Mouse (Mus musculus): Measurements from ENCODE around the gene Gdf3.
"Not testable (repeated sequence)": the region's sequence is repeated elsewhere in the genome, so short reads cannot be mapped to it uniquely, and the experiment has no call there.

Gdf3 gene

DNA sequence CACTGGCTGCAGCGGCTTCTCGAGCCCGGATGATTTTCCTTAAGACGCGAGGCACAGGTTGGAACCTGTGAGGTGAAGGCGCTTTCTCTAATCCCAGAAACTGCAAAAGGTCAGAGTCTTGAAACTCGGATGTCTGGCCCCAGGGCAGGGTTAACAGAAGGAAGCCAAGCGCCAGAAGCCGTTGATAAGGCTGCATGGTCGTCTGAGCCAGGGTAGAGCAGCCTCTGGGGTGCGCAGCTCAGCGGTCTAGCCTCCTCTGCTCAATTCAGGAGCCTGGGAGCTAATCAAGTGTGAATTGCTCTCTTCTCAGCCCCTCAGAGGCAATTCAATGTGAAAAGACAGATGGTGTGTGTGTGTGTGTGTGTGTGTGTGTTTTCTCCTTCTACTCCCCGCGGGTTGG, at the start of gene Gdf3:
Gene Gdf3, minus strand, starts transcription at position 317 of the 400 bp plus-strand sequence.
- no peak for DNase-seq

DNA sequence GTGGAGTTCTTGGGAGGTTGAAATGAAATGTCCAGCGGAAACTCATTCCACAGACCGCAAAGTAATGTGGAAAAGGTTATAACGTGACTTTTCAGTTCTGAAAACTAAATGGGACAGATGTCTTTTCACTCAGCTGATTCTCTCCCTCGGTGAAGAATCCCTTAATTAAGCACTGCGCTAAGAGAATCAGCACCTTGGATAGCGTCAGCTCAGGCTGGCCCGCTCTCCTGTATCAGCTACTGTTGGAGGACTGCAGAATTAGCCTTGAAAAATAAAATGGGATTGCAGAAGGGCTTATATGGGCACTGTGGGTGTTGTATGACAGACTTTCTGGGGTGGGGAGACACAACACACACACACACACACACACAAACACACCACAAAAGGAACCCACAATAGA, 49.7 kb upstream of the Gdf3 start:
- no peak for DNase-seq

DNA sequence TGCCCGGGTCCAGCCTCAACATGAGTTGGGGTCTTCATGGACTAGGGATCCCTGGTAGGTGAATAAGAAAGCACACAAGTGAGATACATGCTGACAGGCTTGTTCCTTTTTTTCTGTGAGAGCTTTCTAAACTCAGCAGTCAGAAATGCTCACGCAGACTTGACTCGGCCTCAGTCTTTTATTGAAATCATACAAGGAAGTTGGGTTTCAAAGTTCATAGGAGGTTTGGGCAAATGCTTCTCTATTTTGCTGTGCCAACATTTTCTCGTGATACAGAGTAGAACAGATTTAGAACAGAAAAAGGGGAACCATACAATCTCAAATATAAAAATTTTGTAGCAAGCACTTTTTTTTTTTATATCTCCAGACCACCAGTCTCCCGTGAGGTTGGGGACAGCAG, 47.7 kb upstream of the Gdf3 start:
- no peak for DNase-seq

DNA sequence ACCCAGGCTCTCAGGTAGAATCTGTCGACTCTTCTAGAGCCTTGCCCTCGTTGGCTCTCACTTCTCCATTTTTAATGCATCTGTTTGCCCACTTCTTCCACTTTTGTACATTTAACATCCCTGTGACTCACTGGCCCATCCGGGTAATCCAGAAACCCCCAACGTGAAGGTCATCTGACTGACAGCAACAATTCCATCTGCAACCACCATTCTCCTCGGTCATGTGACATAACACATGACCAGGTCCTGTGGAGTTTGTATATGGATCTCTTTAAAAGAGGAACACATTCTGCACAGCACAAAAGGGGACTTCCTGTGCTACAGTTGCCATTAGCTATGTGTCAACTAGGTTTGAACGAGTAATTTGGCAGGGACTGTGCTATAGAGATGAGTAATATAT, 44.4 kb upstream of the Gdf3 start:
- no peak for DNase-seq

DNA sequence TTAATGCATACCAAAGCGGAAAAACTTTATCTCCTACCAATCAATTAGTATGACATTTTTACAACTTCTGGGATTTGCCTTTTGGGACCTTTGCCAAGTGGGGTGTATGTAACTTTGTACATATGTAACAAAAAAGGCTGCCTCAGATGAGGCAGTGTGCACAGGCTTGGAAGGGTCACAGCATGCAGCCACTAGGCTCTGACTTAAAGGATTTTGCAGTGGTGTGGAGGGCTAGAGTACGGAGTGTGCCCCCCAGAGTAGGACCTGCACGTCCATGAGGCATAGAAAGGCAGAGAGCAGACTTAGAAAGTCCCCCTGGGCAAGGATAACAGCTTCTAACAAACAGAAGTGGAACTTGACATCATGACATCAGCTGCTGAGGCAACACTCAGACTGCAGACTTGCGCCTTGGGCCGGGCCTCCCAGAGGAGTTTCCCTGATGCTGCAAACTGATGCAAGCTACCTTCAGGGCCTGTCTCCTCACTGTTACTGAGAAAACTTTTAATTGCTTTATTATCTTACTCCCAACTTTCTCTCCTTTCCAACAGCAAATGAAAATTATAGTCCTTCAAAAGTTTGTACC, 40.6 kb upstream of the Gdf3 start:
- DNase-seq = no peak

DNA sequence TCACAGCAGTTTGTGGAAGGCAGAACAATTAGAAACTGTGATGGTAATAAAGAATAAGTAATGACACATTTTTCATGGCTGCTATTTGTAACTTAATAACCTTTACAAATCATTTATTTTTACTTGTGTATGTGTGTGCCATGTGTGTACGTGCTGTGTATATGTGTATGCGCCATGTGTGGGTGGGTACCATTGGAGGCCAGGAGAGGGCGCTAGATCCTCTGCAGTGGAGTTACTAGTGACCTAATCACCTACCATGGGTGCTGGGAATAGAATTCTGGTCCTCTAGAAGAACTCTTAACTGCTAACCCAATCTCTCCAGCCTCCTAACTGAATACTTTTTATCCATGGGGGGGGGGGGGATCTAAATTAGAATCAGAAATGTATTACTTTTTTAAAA, 40.0 kb upstream of the Gdf3 start:
- DNase-seq = no peak

DNA sequence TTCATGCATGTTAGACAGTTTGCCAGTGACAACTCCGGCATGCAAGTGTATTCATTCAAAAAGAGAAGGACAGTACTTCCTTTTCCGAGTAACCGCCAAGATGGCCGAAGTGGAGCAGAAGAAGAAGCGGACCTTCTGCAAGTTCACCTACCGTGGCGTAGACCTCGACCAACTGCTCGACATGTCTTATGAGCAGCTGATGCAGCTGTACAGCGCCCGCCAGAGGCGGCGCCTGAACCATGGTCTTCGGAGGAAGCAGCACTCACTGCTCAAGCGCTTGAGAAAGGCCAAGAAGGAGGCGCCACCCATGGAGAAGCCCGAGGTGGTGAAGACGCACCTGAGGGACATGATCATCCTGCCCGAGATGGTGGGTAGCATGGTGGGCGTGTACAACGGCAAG, 34.3 kb upstream of the Gdf3 start:
- DNase-seq = not testable (repeated sequence)

DNA sequence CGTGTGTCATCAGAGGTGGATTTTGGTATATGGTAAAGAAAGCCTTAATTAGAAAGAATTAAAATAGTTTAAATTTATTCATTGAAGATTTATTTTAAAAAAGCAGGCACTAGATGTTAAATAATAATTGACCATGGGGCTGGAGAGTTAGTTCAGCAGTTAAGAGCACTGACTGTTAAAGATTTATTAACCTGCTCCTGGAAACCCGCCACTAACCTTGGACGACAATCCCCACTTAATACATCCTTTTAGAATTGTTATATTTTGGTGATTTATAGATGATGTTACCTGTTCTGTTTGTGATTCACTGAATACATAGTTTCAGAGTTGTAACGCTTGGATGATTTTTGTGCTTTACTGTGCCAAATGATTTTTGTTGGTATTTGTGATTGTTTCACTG, 27.7 kb upstream of the Gdf3 start:
- not testable (repeated sequence) for DNase-seq

DNA sequence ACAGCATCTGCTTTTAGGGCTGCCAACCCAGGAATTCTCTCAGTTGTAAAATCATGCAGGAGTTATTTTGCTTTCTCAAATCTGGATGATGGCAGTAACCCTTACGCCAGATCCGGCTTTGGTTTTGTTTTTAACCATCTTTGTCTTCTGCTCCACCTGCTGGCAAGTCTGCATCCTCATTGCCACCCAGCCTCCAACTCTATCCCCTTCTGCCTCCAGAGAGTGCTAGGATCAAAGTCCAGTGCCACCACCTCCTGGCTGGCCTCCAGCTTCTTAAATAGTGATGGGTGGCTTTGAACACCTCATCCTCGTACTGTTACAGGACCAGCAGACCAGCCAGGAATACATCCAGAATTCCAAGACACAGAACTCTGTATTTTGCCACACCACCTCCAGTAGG, 26.8 kb upstream of the Gdf3 start:
- DNase-seq = no peak

DNA sequence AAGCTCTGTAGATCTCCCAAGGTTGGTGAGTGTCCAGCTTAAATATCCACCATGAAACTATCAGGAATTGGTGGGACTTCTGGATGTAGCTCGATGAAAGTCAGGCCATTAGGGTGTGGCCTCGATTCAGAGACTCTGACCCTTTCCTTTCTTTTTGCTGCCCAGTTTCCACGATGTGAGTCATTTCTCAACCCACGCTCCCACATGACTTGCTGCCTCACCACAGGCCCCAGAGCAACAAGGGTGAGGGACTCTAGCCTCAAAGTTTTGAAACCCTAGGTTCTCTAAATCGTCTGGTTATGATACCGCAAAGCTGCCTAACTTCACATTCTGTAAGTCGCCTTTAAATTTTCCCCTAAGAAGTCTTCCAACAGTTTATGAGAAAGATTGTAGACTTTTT, 25.4 kb upstream of the Gdf3 start:
- DNase-seq = no peak

DNA sequence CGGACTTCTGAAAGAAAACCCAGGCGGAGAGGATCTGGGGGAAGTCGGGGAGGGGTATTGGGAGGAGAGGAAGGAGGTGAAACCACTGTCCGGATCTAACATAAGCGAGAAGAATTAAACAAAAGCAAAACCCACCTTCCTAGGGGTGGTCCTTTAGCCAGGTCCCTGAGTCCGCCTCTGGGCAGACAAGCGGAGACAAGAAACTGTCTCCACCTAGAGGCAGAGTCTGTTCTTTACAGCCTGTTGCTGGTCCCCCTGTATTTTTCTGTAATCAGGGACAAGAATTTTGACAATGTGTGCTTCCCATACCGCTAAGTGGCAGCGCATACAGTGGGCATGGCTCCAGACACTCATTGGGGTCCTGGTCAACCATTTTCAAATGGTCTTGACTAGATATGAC, 23.5 kb upstream of the Gdf3 start:
- DNase-seq = no peak

DNA sequence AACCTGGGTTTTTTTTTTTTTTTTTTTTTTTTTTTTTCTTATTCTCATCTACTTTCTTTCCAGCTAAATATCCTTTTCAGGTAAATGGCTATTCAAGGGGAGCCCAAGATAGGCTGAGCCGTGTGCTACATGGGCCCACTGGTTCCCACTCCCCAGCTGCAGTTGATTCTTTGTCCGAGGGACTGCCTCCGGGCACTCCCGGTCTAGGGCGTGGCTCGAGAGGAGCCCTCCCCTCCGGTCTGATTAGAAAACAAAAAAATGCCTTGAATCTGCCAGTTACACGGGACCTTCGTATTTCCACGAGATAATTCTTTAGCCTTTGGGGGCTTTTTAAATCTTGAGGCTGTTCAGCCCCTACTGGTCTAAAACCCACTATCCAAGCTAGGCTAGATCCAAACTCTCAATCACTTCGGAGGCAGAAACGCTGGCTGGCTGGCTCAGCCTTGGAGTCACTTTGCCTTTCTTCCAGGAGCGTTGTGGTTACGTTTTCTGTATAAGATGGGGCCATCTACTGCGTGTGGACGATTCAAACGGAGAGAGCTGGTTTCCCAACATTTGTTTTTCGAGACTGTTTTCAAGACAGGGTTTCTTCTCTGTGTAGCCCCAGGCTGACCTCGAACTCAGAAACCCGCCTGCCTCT, 17.7 kb upstream of the Gdf3 start:
- no peak for DNase-seq

DNA sequence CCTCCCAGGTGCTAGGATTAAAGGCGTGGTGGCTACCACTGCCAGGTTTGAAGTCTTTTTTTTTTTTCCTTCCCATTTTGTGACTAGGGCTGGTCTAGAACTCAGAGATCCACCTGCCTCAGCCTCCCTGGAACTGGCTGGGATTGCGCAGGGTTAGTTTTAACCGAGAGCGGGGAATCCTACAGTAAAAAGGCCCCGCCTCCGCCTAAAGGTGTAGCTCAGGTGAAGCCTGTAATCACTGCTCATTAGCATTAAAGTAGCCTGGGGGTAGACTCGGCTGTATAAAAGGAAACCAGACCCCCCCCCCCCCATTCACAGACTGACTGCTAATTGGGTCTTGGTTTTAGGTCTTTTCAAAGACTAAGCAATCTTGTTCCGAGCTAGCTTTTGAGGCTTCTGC, 16.2 kb upstream of the Gdf3 start, which contains the start of gene Dppa3:
Gene Dppa3, plus strand, starts transcription at position 301 of the 400 bp plus-strand sequence.
- DNase-seq = no peak

DNA sequence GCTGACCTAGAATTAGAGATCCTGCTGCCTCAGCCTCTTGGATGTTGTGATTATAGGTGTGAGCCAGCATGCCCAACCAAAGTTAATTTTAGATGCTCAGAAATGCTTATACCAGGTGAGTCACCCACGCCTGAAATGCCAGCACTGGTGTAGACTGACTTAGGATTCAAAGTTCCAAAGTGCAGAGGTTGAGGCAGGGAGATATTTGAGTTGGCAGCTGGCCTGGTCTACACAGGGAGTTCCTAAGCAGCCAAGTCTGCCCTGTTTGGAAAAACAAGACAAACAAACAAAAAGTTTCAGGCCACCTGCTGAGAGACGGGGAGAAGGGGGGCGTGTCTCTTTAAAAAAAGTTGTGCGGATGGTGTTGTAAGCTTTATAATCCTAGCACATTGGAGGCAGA, 15.3 kb upstream of the Gdf3 start:
- no peak for DNase-seq

DNA sequence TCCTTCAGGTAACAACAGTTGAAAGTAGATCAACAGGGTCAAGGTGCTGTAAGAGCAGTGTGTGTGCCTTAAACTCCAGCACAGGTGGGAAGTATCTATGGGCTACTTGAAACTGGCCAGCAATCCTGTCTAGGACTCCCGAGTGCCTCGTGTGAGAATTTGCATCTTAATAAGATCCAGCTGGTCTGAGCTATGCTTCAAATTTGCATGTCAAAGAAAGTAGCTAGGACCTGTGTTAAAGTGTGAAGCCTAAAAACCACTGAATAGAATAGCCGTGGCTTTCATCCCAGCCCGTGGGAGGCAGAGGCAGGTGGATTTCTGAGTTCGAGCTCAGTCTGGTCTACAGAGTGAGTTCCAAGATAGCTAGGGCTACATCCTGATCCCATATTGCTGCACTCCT, 14.6 kb upstream of the Gdf3 start:
- no peak for DNase-seq

DNA sequence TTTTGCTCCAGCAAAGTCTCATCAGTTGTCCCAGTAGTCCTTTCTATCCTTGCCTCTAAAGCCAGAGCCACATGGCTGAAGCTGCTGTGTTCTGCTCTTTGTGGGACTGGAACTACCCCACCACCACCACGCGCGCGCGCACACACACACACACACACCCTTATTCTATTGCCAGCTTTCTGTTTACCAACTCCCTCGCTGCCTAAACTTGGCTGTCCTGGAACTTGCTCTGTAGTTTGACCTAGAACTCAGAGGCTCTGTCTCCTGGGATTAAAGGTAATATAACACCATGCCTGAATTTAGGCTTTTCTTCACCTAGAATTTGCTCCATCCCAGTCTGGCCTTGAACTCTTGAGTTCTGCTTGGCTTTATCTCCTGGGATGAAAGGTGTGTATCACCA, 11.2 kb upstream of the Gdf3 start:
- DNase-seq = no peak

DNA sequence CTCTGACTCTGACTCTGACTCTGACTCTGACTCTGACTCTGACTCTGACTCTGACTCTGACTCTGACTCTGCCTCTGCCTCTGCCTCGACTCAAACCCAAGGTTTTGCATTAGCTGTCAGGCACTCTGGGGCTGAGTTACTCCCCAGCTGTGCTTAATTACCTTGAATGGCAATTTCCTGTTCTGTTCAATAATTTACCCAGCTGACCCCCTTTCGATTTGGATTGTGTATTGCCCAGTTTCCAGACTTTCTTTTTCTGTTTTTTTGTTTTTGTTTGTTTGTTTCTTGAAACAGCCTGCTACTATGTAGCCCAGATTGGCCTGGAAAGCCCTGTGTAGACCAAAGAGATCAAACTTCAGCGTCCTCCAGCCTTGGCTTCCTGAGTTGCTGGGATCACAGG, 6.1 kb upstream of the Gdf3 start:
- no peak for DNase-seq

DNA sequence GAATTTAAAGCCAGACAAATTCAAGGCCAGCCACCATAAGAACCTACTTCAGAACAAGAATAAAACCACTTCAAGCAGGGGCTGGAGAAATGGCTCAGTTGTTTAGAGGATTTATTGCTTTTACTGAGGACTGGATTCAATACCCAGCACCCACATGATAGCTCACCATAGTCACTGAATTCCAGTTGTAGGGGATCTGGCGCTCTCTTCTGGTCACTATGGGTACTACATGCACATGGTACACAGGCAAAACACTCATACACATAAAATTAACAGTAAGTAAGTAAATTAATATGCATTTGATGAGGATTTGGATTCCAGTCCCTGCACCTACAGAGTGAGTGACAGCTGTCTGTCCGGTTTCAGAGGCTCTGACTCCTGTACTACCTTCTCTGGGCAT, 4.2 kb upstream of the Gdf3 start:
- DNase-seq = no peak

DNA sequence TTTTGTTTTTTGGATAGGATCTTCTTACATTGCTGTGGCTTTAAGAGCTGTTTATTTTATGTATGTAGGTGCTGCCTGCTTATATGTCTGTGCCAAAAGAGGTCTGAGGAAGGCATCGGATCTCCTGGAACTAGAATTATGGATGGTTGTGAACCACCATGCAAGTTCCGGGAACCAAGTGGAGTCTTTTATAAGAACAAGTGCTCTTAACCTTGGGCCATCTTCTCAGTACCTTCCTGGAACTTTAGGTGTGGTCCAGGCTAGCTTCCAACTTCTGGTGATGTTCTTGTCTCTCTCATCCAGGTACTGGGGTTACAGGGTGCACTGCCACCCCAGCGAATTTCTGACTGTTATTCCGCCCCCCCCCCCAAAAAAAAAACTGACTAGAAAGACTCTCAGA, 2.5 kb upstream of the Gdf3 start:
- no peak for DNase-seq

DNA sequence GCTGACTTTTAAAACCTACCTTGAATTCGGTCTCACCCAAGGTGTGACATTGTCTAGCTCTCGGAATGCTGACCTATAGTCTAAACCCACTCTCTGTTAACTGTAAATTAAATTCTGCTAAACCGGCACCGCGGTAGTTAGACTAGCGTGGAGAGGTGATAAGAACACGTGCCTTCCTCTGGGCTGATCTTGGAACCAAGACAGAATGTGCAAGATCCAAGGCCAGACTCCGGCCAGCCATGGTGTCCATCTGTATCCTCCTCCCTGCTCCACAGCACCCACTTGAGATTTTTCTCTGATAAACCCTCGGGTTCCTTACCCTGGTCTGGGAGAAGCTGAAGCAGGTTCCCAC, 534 bp downstream of the Gdf3 start:
- no peak for DNase-seq

DNA sequence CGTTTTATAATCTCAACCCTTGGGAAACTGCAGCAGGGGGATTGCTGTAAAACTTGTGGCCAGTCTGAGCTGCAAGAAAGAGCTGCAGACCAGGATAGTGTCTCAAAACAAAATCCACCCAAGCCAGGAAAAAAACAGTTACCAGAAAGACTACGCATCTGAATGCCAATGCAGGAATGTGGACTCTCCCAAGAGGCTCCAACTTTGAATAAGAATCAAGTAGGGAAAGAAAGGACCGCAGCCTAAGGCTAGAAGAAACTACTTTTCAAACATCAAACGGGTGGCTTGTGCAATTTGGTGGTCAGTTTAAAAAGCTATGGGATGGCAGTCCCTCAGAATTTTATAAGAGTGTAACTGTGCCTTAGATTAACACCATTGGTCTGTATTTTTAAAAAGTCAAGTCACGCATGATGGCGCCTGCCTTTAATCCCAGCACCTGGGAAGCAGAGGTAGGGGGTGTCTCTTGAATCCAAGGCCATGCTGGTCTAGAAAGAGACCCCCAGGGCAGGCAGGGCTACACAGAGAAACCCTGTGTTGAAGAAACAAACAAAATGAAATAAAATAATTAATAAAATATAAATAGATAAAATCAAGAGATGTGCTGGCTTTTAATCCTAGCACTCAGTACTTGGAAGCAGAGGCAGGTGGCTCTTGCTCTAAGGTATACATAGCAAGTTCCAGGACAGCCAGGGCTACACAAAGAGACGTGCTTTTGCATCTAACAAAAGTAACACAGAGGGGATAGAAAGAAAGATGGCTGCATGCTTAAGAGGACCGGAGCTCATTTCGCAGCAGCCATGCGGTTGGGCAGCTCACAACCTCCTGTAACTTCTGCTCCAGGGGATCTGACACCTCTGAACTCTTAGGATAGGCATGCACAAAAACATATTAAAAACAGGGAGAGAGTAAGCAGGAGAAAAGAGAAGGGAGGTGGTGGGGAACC, 1.2 kb downstream of the Gdf3 start:
- no peak for DNase-seq

DNA sequence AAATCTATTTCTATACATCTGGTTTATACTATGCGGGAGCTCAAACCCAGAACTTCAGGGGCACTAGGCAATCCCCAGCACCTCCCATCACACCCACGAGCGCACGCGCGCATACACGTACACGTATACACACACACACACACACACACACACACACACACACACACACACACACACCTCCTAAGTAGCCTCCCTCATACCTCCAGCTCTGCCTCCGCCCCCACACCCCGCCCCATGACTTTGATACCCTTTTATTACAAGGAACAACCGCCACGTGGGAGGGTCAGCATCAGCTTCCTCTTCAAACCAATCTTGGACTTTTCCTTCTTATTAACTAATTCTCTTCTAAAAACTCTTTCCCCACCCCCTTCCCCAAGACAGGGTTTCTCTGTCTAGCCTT, 2.2 kb downstream of the Gdf3 start:
- DNase-seq = no peak

DNA sequence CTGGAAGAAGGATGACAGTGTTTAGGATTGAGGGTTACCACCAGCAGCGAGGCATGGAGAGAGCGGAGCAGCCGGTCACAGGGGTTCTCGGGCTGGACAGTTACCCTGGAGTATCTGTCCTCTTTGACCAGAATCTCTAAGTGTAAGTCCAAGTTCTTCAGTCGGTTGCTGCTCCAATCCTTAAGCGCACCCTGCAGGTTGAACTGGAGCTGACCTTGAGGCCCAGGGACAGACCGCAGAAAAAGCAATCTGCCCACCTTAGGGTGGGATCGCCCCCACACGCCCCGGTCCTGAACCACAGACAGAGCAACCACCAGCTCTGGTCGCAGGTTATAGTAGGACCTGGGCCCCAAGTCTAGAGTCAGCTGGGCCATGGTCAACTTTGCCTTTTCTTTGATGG, 3.2 kb downstream of the Gdf3 start:
- DNase-seq = no peak

DNA sequence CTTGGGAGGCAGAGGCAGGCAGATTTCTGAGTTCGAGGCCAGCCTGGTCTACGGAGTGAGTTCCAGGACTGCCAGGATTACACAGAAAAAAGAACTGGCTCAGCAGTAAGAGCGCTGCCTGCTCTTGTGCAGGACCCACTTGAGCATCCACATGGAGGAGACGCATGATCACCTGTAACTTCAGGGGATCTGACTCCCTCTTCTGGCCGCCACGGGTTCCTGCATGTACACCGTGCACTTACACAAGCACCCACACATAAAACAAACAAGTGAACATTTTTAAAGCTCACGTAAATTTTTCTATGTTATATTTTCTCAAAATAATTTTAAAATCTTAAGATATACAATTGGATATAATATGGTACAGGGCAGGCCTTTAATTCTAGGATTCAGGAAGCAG, 4.4 kb downstream of the Gdf3 start:
- DNase-seq = no peak

Data from cerebellum, adult 9-11 months (tissue).